Mouse (Mus musculus) ES-E14 (cell line): ENCODE measurements around the gene Rab36. TPM values are rescaled to one million over a fixed set of nuclear protein-coding genes. Genes with fewer than 3 reads are reported as not detected.

Experiments
- DNase-seq: peaks from one replicate; pipeline ENCODE4 v3.0.0-alpha.2; 2013; ENCODE audit warnings: low read depth, low spot score
- H3K27ac ChIP-seq: 2 replicates; pipeline ENCODE4 v1.5.1; 2012; ENCODE audit warnings: low read depth, mild to moderate bottlenecking, low read length, moderate library complexity, mixed read lengths; ENCODE audit not compliant: poor library complexity, insufficient read depth, severe bottlenecking
- H3K36me3 ChIP-seq: 2 replicates; pipeline ENCODE4 v1.6.1; 2012; ENCODE audit warnings: mild to moderate bottlenecking, low read length, moderate library complexity, mixed read lengths; ENCODE audit not compliant: control insufficient read depth, poor library complexity, insufficient read depth, severe bottlenecking
- H3K4me1 ChIP-seq, 2 experiments: fragments of 150-350 bp in 1 of 2; sonication (generic) in 1 of 2; 2 replicates each; pipeline ENCODE4 v1.6.1; 2012; ENCODE audit warnings: low read length in 2 of 2, mild to moderate bottlenecking in 1 of 2, mixed read lengths in 1 of 2; ENCODE audit not compliant: control insufficient read depth in 2 of 2, insufficient read depth in 2 of 2, poor library complexity in 1 of 2
- H3K4me3 ChIP-seq, 2 experiments: fragments of 150-350 bp in 1 of 2; sonication (generic) in 1 of 2; 2 replicates each; pipeline ENCODE4 v1.5.1; 2012; ENCODE audit warnings: low read length in 2 of 2, low read depth in 1 of 2, mild to moderate bottlenecking in 1 of 2, mixed read lengths in 1 of 2; ENCODE audit not compliant: insufficient read depth in 1 of 2, poor library complexity in 1 of 2, severe bottlenecking in 1 of 2
- H3K9ac ChIP-seq: 2 replicates; pipeline ENCODE4 v1.6.1; 2012; ENCODE audit warnings: low read depth, mild to moderate bottlenecking, low read length, mixed read lengths; ENCODE audit not compliant: poor library complexity, insufficient read depth, severe bottlenecking
- H3K9me3 ChIP-seq: fragments of 150-350 bp; sonication (generic); 2 replicates; pipeline ENCODE4 v1.6.1; 2012; ENCODE audit warnings: low read depth, mild to moderate bottlenecking, low read length; ENCODE audit not compliant: control insufficient read depth, insufficient read depth
- CHD2 ChIP-seq: IDR thresholded peaks from 2 replicates; pipeline ENCODE4 v1.6.1; 2014; ENCODE audit warnings: mild to moderate bottlenecking, low read depth, low read length, inconsistent platforms
- HCFC1 ChIP-seq: IDR thresholded peaks from 2 replicates; pipeline ENCODE4 v1.6.1; 2012; ENCODE audit warnings: low read length, inconsistent platforms, borderline replicate concordance; ENCODE audit not compliant: insufficient read depth
- MAFK ChIP-seq: IDR thresholded peaks from 2 replicates; pipeline ENCODE4 v1.6.1; 2014; ENCODE audit warnings: mild to moderate bottlenecking, low read depth, low read length, inconsistent platforms; ENCODE audit not compliant: insufficient read depth
- ZC3H11A ChIP-seq: IDR thresholded peaks from 2 replicates; pipeline ENCODE4 v1.6.1; 2012; ENCODE audit warnings: low read depth, mild to moderate bottlenecking, inconsistent platforms, low read length, borderline replicate concordance
- ZNF384 ChIP-seq: IDR thresholded peaks from 2 replicates; pipeline ENCODE4 v1.6.1; 2012; ENCODE audit warnings: low read depth, low read length, inconsistent platforms
- in situ Hi-C, 2 experiments: fragments of 600-800 bp; cut with MboI; formaldehyde crosslinking; loops; one replicate each; pipeline ENCODE4 v1.15.1; 2025; ENCODE audit warnings: low sequenced_read_pairs in 2 of 2, inconsistent platforms in 1 of 2; ENCODE audit not compliant: unreplicated experiment in 2 of 2
- total RNA-seq: library from RNA; depleted of rRNA; stranded (reverse); fragments of 300-350 nt; gene quantifications from 2 replicates; pipeline ENCODE4 v1.2.3, GENCODE M21; 2012

Rab36 gene
- total RNA-seq, 1 experiment, result 0.98 TPM

GRCm38 (mm10) chr10:75055672-75056071, 18.8 kb downstream of the Rab36 start:
- Histone ChIP-seq H3K9me3 (no peaks in the 10 kb centered on the region), H3K36me3 (no peaks in the 10 kb centered on the region), H3K4me1 (peaks cover 0 to 2% of the 10 kb centered on the region in 2 experiments; a peak in 1 of 4 replicates), H3K4me3 (no peak overlapping the region), H3K27ac (no peak overlapping the region), H3K9ac (no peak overlapping the region)
- TF ChIP-seq ZC3H11A (no peak), HCFC1 (no peak), MAFK (no peak), CHD2 (no peak), ZNF384 (no peak)
- in situ Hi-C loops, result loop anchor here in 1 of 2 experiments (10.0 kb wide), 1 partner anchor 99 kb away; no protein-coding TSS in a partner anchor
- DNase-seq, result no peak

- H3K4me1 ChIP-seq, result peaks cover 0 to 2% of the 10 kb centered on the region in 2 experiments; a peak in 1 of 4 replicates
- in situ Hi-C loops, result loop anchor here in 1 of 2 experiments (10.0 kb wide), 1 partner anchor 99 kb away; no protein-coding TSS in a partner anchor
- H3K36me3 ChIP-seq, result no peaks in the 10 kb centered on the region
- H3K9ac ChIP-seq, result no peak overlapping the region
- no peak for DNase-seq
- no peak overlapping the region for H3K4me3 ChIP-seq
- TF ChIP-seq ZNF384, result no peak
- no peak overlapping the region for H3K27ac ChIP-seq
- H3K9me3 ChIP-seq, result no peaks in the 10 kb centered on the region
These were observed 19.4 kb downstream of the Rab36 start for GRCm38 (mm10) chr10:75056255-75056654.

- in situ Hi-C loops, result loop anchor here in 1 of 2 experiments (10.0 kb wide), 1 partner anchor 96 kb away; no protein-coding TSS in a partner anchor
- no peak for DNase-seq
- Histone ChIP-seq H3K27ac (no peak overlapping the region), H3K9me3 (no peaks in the 10 kb centered on the region), H3K36me3 (no peaks in the 10 kb centered on the region), H3K9ac (no peak overlapping the region), H3K4me1 (peaks cover 0 to 7% of the 10 kb centered on the region in 2 experiments; a peak in 2 of 4 replicates), H3K4me3 (no peak overlapping the region)
- TF ChIP-seq ZNF384, result no peak
- TF ChIP-seq ZC3H11A, result no peak
- TF ChIP-seq MAFK, result no peak
- no peak for TF ChIP-seq HCFC1
- TF ChIP-seq CHD2, result no peak
These were observed 21.5 kb downstream of the Rab36 start for GRCm38 (mm10) chr10:75058336-75058735.

- no peaks in the 10 kb centered on the region for H3K36me3 ChIP-seq
- H3K9ac ChIP-seq, result no peak overlapping the region
- TF ChIP-seq HCFC1, result no peak
- no peak for TF ChIP-seq ZC3H11A
- no peaks in the 10 kb centered on the region for H3K9me3 ChIP-seq
- in situ Hi-C loops, result loop anchor here in 1 of 2 experiments (10.0 kb wide), 1 partner anchor 96 kb away; no protein-coding TSS in a partner anchor
- DNase-seq, result no peak
- H3K4me1 ChIP-seq, result peaks cover 0 to 7% of the 10 kb centered on the region in 2 experiments; a peak in 2 of 4 replicates
- no peak overlapping the region for H3K4me3 ChIP-seq
- H3K27ac ChIP-seq, result no peak overlapping the region
These were observed 22.0 kb downstream of the Rab36 start for GRCm38 (mm10) chr10:75058761-75059395.

- Histone ChIP-seq H3K9me3 (no peaks in the 10 kb centered on the region), H3K9ac (peak overlapping the region; percentile 11; the same call in 1 of the 2 replicates), H3K36me3 (no peaks in the 10 kb centered on the region), H3K4me3 (no peak overlapping the region), H3K27ac (no peak overlapping the region), H3K4me1 (peaks cover 0 to 7% of the 10 kb centered on the region in 2 experiments; a peak in 2 of 4 replicates)
- in situ Hi-C loops, result loop anchor here in 1 of 2 experiments (10.0 kb wide), 1 partner anchor 95 kb away; no protein-coding TSS in a partner anchor
- peak; percentile 55 for DNase-seq
- TF ChIP-seq CHD2 (no peak), ZC3H11A (peak; percentile 68)
These were observed 22.5 kb downstream of the Rab36 start for GRCm38 (mm10) chr10:75059396-75059795.
